Mouse (Mus musculus) liver, adult 2 months (tissue): ENCODE measurements around the gene Lpar1.

Experiments used
- CTCF ChIP-seq: fragments of 200-500 bp; IDR thresholded peaks from 2 replicates; pipeline ENCODE4 v1.5.1; 2011; ENCODE audit warnings: low read depth, low read length, control low read depth
- POLR2A ChIP-seq: fragments of 200-500 bp; IDR thresholded peaks from 2 replicates; pipeline ENCODE4 v1.6.1; 2011; ENCODE audit warnings: low read length, control low read depth; ENCODE audit not compliant: insufficient read depth; ENCODE audit errors: extremely low read depth

DNA sequence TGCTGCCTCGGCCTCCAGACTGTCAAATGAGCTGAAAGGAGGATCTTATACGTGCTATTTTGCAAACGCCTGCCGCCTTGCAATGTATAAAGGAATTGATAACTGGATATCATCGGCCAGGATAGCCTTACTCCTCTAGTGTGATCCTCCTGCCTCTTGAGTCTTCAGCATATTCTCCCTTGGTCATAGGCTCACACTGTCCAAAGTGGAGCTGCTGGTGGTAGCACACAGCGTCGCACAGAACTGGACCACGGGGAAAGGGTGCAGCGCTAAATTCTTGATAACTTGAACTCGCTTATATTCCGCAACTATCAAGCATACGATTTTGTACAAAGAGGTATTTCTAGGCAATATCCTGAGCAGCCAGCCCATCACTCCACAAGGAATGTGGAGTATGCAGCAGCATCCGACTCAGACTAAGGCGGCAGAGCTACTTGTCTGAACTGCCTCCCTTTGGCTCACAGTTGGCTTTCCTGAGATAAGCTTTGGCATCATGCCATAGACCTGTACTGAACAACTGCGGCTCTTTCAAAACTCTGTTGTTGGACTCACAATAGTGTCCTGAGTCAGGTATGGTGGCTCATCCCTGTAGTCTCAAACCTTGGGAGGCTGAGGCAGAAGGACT, 18.9 kb downstream of the Lpar1 start:
- no peak for TF ChIP-seq POLR2A
- no peak for TF ChIP-seq CTCF
